23 mouse cellular contexts compared by ENCODE assay signal in genomic region chr2:115660213-115661120, GRCm38 (mm10).
A peak's percentile ranks its signal among the peaks of the same experiment; 100 is the strongest.
DNase-seq lines count a peak whose midpoint lies in the region; ATAC-seq and TF ChIP-seq lines count a peak whose summit lies in the region.
"Had no signal": no experiment of that assay in that cellular context is flagged by ENCODE, and none has a peak within 500 bp of the region (broad histone marks: within the 10 kb centered on the region; RNA-seq: fewer than 3 reads in every experiment).

No protein-coding gene starts in this region.

- no peak for ATAC-seq in hindbrain, embryonic 12.5 days (ENCODE audit: low FRiP score)
- no peak for ATAC-seq in hindbrain, postnatal 0 days
- ATAC-seq in forebrain, embryonic 11.5 days (replicated peaks; ENCODE audit: low FRiP score) = peak; percentile 45
- peak; percentile 84 for ATAC-seq in forebrain, embryonic 15.5 days (replicated peaks)
- ATAC-seq in midbrain, embryonic 13.5 days = no peak
- ATAC-seq: activated CD4-positive, CD25-positive, alpha-beta regulatory T cell, adult 4 months; inflammation-experienced regulatory T-cells, adult 6 months; intestine, postnatal 0 days; Patski had no signal

- H3K9ac ChIP-seq in hindbrain, embryonic 12.5 days = no peak overlapping the region
- no peak overlapping the region for H3K9ac ChIP-seq in hindbrain, postnatal 0 days (replicated peaks; ENCODE audit: low read length)
- no peak overlapping the region for H3K9ac ChIP-seq in forebrain, embryonic 11.5 days (ENCODE audit: low read length)
- no peak overlapping the region for H3K9ac ChIP-seq in forebrain, embryonic 15.5 days (replicated peaks)
- no peak overlapping the region for H3K9ac ChIP-seq in midbrain, embryonic 13.5 days (replicated peaks)
- H3K9ac ChIP-seq: heart, embryonic 15.5 days had no signal

- H3K27ac ChIP-seq in hindbrain, embryonic 12.5 days = peak overlapping the region; percentile 44; the same call in 1 of the 2 replicates
- no peak overlapping the region for H3K27ac ChIP-seq in hindbrain, postnatal 0 days
- H3K27ac ChIP-seq in forebrain, embryonic 11.5 days (ENCODE audit: low read depth, low read length) = peak overlapping the region; percentile 46; the same call in 1 of the 2 replicates
- H3K27ac ChIP-seq in forebrain, embryonic 15.5 days (replicated peaks) = peak overlapping the region; percentile 83
- H3K27ac ChIP-seq in midbrain, embryonic 13.5 days = no peak overlapping the region
- H3K27ac ChIP-seq: heart, embryonic 10.5 days; heart, embryonic 15.5 days; hindbrain, embryonic 10.5 days had no signal

- no peak for DNase-seq in hindbrain, postnatal 0 days (ENCODE audit: low spot score)
- DNase-seq in brain, embryonic 14.5 days (ENCODE audit: low read depth) = peak; percentile 93
- no peak for DNase-seq in forebrain, embryonic 11.5 days (ENCODE audit: low spot score)
- DNase-seq in layer of hippocampus, postnatal 36 days = no peak
- DNase-seq in thymus, postnatal 25 days = no peak
- DNase-seq: adrenal gland, postnatal 14 days; cerebellum, adult 18-20 months; cerebellum, adult 9-11 months; cerebellum, postnatal 36 days; gastrocnemius, postnatal 14 days; heart, adult 18-20 months; kidney, adult 8-10 months had no signal

- TF ChIP-seq POLR2A in brain, embryonic 14.5 days (IDR thresholded peaks at IDR 0.05; ENCODE audit: borderline replicate concordance, extremely low read depth, insufficient read depth, insufficient read length, poor library complexity, severe bottlenecking) = no peak

- H3K27me3 ChIP-seq in hindbrain, embryonic 12.5 days = no peaks in the 10 kb centered on the region
- H3K27me3 ChIP-seq in hindbrain, postnatal 0 days (ENCODE audit: insufficient read depth, low read length) = no peaks in the 10 kb centered on the region
- no peaks in the 10 kb centered on the region for H3K27me3 ChIP-seq in forebrain, embryonic 11.5 days (ENCODE audit: control insufficient read depth, insufficient read depth, low read length)
- no peaks in the 10 kb centered on the region for H3K27me3 ChIP-seq in forebrain, embryonic 15.5 days
- H3K27me3 ChIP-seq in midbrain, embryonic 13.5 days = no peaks in the 10 kb centered on the region
- H3K27me3 ChIP-seq: CH12.LX; heart, embryonic 15.5 days; Patski had no signal

- 0 out of 2 replicates have a peak, but pooled peaks cover 3% of the 10 kb centered on the region for H3K36me3 ChIP-seq in hindbrain, embryonic 12.5 days
- no peaks in the 10 kb centered on the region for H3K36me3 ChIP-seq in hindbrain, postnatal 0 days (ENCODE audit: insufficient read depth, low read length)
- H3K36me3 ChIP-seq in forebrain, embryonic 11.5 days (ENCODE audit: control insufficient read depth, insufficient read depth, low read length) = no peaks in the 10 kb centered on the region
- no peaks in the 10 kb centered on the region for H3K36me3 ChIP-seq in forebrain, embryonic 15.5 days
- no peaks in the 10 kb centered on the region for H3K36me3 ChIP-seq in midbrain, embryonic 13.5 days
- H3K36me3 ChIP-seq: heart, embryonic 10.5 days; heart, embryonic 15.5 days; hindbrain, embryonic 10.5 days had no signal

- no peak overlapping the region for H3K4me2 ChIP-seq in hindbrain, embryonic 12.5 days (replicated peaks)
- H3K4me2 ChIP-seq in hindbrain, postnatal 0 days (ENCODE audit: low read depth, low read length) = no peak overlapping the region
- no peak overlapping the region for H3K4me2 ChIP-seq in forebrain, embryonic 11.5 days (ENCODE audit: low read depth, low read length, severe bottlenecking)
- H3K4me2 ChIP-seq in forebrain, embryonic 15.5 days (replicated peaks) = no peak overlapping the region
- no peak overlapping the region for H3K4me2 ChIP-seq in midbrain, embryonic 13.5 days (replicated peaks)
- H3K4me2 ChIP-seq: heart, embryonic 15.5 days had no signal

- H3K4me3 ChIP-seq in hindbrain, embryonic 12.5 days = no peak overlapping the region
- no peak overlapping the region for H3K4me3 ChIP-seq in hindbrain, postnatal 0 days (ENCODE audit: low read length)
- no peak overlapping the region for H3K4me3 ChIP-seq in forebrain, embryonic 11.5 days (ENCODE audit: low read depth, low read length)
- H3K4me3 ChIP-seq in forebrain, embryonic 15.5 days = no peak overlapping the region
- H3K4me3 ChIP-seq in midbrain, embryonic 13.5 days (replicated peaks) = no peak overlapping the region
- H3K4me3 ChIP-seq: heart, embryonic 10.5 days; heart, embryonic 15.5 days; hindbrain, embryonic 10.5 days had no signal

- WGBS in hindbrain, embryonic 12.5 days = 85% methylated on average over 6 of the region's 6 CpGs
- 80% methylated on average over 6 of the region's 6 CpGs for WGBS in hindbrain, postnatal 0 days
- WGBS in forebrain, embryonic 11.5 days = 78% methylated on average over 6 of the region's 6 CpGs
- WGBS in forebrain, embryonic 15.5 days = 32% methylated on average over 6 of the region's 6 CpGs
- WGBS in midbrain, embryonic 13.5 days = 89% methylated on average over 6 of the region's 6 CpGs

- no peaks in the 10 kb centered on the region for H3K9me3 ChIP-seq in hindbrain, embryonic 12.5 days (replicated peaks)
- no peaks in the 10 kb centered on the region for H3K9me3 ChIP-seq in hindbrain, postnatal 0 days (ENCODE audit: low read length)
- no peaks in the 10 kb centered on the region for H3K9me3 ChIP-seq in forebrain, embryonic 11.5 days (ENCODE audit: control insufficient read depth, low read length)
- no peaks in the 10 kb centered on the region for H3K9me3 ChIP-seq in forebrain, embryonic 15.5 days
- no peaks in the 10 kb centered on the region for H3K9me3 ChIP-seq in midbrain, embryonic 13.5 days
- H3K9me3 ChIP-seq: heart, embryonic 10.5 days; heart, embryonic 15.5 days; hindbrain, embryonic 10.5 days had no signal

- peaks cover 13% of the 10 kb centered on the region for H3K4me1 ChIP-seq in hindbrain, embryonic 12.5 days
- no peaks in the 10 kb centered on the region for H3K4me1 ChIP-seq in hindbrain, postnatal 0 days (ENCODE audit: insufficient read depth, low read length)
- peaks cover 13% of the 10 kb centered on the region; the same call in 1 of the 2 replicates for H3K4me1 ChIP-seq in forebrain, embryonic 11.5 days (replicated peaks; ENCODE audit: control insufficient read depth, insufficient read depth, low read length)
- H3K4me1 ChIP-seq in forebrain, embryonic 15.5 days = peaks cover 42% of the 10 kb centered on the region
- 0 out of 2 replicates have a peak, but pooled peaks cover 5% of the 10 kb centered on the region for H3K4me1 ChIP-seq in midbrain, embryonic 13.5 days (replicated peaks)
- H3K4me1 ChIP-seq: heart, embryonic 10.5 days; heart, embryonic 15.5 days had no signal

- TF ChIP-seq CTCF in hindbrain, postnatal 0 days (IDR thresholded peaks at IDR 0.05; ENCODE audit: low read depth) = no peak
- TF ChIP-seq CTCF in brain, embryonic 14.5 days (IDR thresholded peaks at IDR 0.05; ENCODE audit: borderline replicate concordance, extremely low read depth, insufficient read depth, insufficient read length) = no peak

Comparison
In these comparisons a context has a peak if more than half of its experiments do, and no peak if none do; other contexts are left out.
1. H3K27ac ChIP-seq: peak in hindbrain, embryonic 12.5 days (single experiment), forebrain, embryonic 11.5 days (single experiment) and forebrain, embryonic 15.5 days (single experiment); none in hindbrain, postnatal 0 days (single experiment) and midbrain, embryonic 13.5 days (single experiment).
2. ATAC-seq: peak in forebrain, embryonic 11.5 days (single experiment) and forebrain, embryonic 15.5 days (single experiment); none in hindbrain, embryonic 12.5 days (single experiment), hindbrain, postnatal 0 days (single experiment) and midbrain, embryonic 13.5 days (single experiment).